Mouse (Mus musculus) small intestine, adult 2 months (tissue): Measurements from ENCODE around the gene Npepps.

Source experiments
- CTCF ChIP-seq: fragments of 200-500 bp; IDR thresholded peaks from 2 replicates; pipeline ENCODE4 v1.5.1; 2012; ENCODE audit warnings: low read depth, mild to moderate bottlenecking, control low read depth, inconsistent platforms, low read length, moderate library complexity, mixed read lengths; ENCODE audit not compliant: insufficient replicate concordance, insufficient read length; ENCODE audit errors: extremely low read depth
- POLR2A ChIP-seq: fragments of 200-500 bp; IDR thresholded peaks from 2 replicates; pipeline ENCODE4 v1.6.1; 2012; ENCODE audit warnings: low read depth, mild to moderate bottlenecking, control low read depth, inconsistent platforms, low read length, moderate library complexity

GRCm38 (mm10) chr11:97273613-97274012 lies 6.8 kb downstream of the Npepps start:
- TF ChIP-seq POLR2A (no peak), CTCF (peak; percentile 22; the same call in 1 of the 2 replicates)
